Mouse (Mus musculus) midbrain, embryonic 15.5 days (tissue): Measurements from ENCODE around the gene Mettl7b. TPM values are rescaled to one million over a fixed set of nuclear protein-coding genes. Genes with fewer than 3 reads are reported as not detected.
"Not testable (repeated sequence)": the region's sequence is repeated elsewhere in the genome, so short reads cannot be mapped to it uniquely, and the experiment has no call there.

Experiments used
- ATAC-seq: fragments of 200-750 bp; cut with Nextera tagmentation; replicated peaks from 2 replicates; pipeline ENCODE4 v1.8.0; 2017; ENCODE audit warnings: moderate TSS enrichment
- H3K27ac ChIP-seq: fragments of 300-500 bp; sonication (generic); 2 replicates; pipeline ENCODE4 v1.5.1; 2015; ENCODE audit warnings: mild to moderate bottlenecking, inconsistent platforms
- H3K27me3 ChIP-seq: fragments of 300-500 bp; sonication (generic); replicated peaks from 2 replicates; pipeline ENCODE4 v1.6.1; 2015; ENCODE audit warnings: inconsistent platforms
- H3K36me3 ChIP-seq: fragments of 300-500 bp; sonication (generic); replicated peaks from 2 replicates; pipeline ENCODE4 v1.6.1; 2015; ENCODE audit warnings: inconsistent platforms
- H3K4me1 ChIP-seq: fragments of 300-500 bp; sonication (generic); 2 replicates; pipeline ENCODE4 v1.6.1; 2015; ENCODE audit warnings: inconsistent platforms
- H3K4me2 ChIP-seq: fragments of 300-500 bp; sonication (generic); 2 replicates; pipeline ENCODE4 v1.6.1; 2015; ENCODE audit warnings: inconsistent platforms, mild to moderate bottlenecking, moderate library complexity
- H3K4me3 ChIP-seq: fragments of 300-500 bp; sonication (generic); 2 replicates; pipeline ENCODE4 v1.5.1; 2015; ENCODE audit warnings: mild to moderate bottlenecking, inconsistent platforms
- H3K9ac ChIP-seq: fragments of 300-500 bp; sonication (generic); 2 replicates; pipeline ENCODE4 v1.6.1; 2015; ENCODE audit warnings: mild to moderate bottlenecking, inconsistent platforms
- H3K9me3 ChIP-seq: fragments of 300-500 bp; sonication (generic); 2 replicates; pipeline ENCODE4 v1.6.1; 2016; ENCODE audit warnings: inconsistent platforms
- WGBS: fragments of 180-500 bp; shearing (Covaris S2); methylation state at CpG from one replicate; pipeline ENCODE4 v1.1.7; 2015; ENCODE audit warnings: mixed read lengths; 5-methylcytosine and 5-hydroxymethylcytosine counted together
- polyA plus RNA-seq: library from polyadenylated mRNA; unstranded; fragments of >200 nt; fragmentation: Nextera tagmentation; extraction: Ambion mirVana; gene quantifications from 2 replicates; pipeline ENCODE4 v1.2.1, GENCODE M21; 2015

The Mettl7b gene
- polyA plus RNA-seq, result not detected in 2 replicates

DNA sequence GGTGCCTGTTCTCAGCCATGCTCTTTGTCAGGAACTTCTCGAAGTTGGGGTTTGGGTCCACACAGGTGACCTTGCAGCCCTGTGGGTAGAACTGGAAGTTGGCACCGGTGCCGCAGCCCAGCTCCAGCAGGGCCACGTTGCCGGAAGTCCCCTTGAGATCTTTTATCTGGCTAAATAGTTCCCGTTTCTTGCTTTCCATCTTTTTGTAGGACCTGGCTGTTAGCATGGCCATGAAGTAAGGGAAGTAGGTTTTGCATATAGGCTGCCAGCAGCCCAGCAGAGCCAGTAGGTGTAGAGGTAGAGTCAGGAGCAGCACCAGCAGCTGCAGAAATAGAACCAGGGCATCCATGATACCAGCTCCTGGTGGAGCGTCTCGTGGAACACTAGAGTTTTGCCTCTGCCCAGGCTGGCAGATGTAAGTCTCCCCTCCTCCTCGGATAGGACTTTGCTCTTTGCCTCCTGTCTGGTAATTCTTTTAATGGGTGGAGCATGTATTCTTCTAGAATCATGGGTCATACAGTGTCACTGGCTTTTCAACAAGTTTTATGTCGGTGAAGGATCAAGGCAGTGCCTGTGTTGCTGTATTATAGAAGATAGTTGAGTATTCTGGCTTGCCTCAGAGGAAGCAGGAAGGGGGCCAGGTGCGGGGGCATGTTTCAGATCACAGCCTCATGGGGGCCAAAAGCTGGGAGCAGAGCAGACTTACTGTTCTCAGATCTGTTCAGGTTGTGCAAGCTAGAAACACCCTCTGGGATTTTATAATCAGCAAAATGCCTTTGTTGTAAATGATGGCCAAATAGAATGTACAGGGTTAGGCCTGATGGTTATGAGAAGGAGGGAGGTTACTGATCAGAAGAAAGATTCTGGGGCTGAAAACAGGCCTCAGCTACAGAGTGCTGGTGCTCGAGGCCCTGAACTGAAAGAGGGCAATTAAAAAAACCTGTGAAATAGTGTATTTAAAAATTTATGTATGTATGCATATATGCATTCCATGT lies at the start of gene Mettl7b:
Mettl7b (minus strand) TSS at position 399 of the 995 bp plus-strand sequence.
- no peaks in the 10 kb centered on the region for H3K4me1 ChIP-seq
- no peak for ATAC-seq
- H3K36me3 ChIP-seq, result no peaks in the 10 kb centered on the region
- no peaks in the 10 kb centered on the region for H3K27me3 ChIP-seq
- H3K27ac ChIP-seq, result no peak within 1 kb of the TSS
- H3K9ac ChIP-seq, result no peak within 1 kb of the TSS
- no peaks in the 10 kb centered on the region for H3K9me3 ChIP-seq
- H3K4me2 ChIP-seq, result no peak within 1 kb of the TSS
- no peak within 1 kb of the TSS for H3K4me3 ChIP-seq
- 86% methylated on average over 12 of the region's 12 CpGs for WGBS

GRCm38 (mm10) chr10:129010288-129010841 lies 49.6 kb upstream of the Mettl7b start, which contains the start of gene Olfr763:
Gene Olfr763, plus strand, starts transcription at chr10:129010791.
- H3K4me3 ChIP-seq, result no peak within 1 kb of the TSS
- WGBS, result 79% methylated on average over 2 of the region's 2 CpGs

GRCm38 (mm10) chr10:129004032-129004920 lies 43.5 kb upstream of the Mettl7b start:
- Histone ChIP-seq H3K27me3 (no peaks in the 10 kb centered on the region), H3K36me3 (no peaks in the 10 kb centered on the region), H3K4me3 (no peak overlapping the region), H3K9me3 (no peaks in the 10 kb centered on the region), H3K4me2 (no peak overlapping the region), H3K4me1 (no peaks in the 10 kb centered on the region), H3K27ac (no peak overlapping the region), H3K9ac (no peak overlapping the region)
- 71% methylated on average over 14 of the region's 14 CpGs for WGBS
- ATAC-seq, result no peak

More at GRCm38 (mm10) chr10:129010288-129010841, 49.6 kb upstream of the Mettl7b start, which contains the start of gene Olfr763:
- H3K4me1 ChIP-seq, result no peaks in the 10 kb centered on the region
- no peaks in the 10 kb centered on the region for H3K27me3 ChIP-seq
- H3K27ac ChIP-seq, result no peak within 1 kb of the TSS
- no peaks in the 10 kb centered on the region for H3K9me3 ChIP-seq
- H3K9ac ChIP-seq, result no peak within 1 kb of the TSS
- H3K4me2 ChIP-seq, result no peak within 1 kb of the TSS
- ATAC-seq, result no peak
- no peaks in the 10 kb centered on the region for H3K36me3 ChIP-seq

GRCm38 (mm10) chr10:128996523-128997040 lies 35.8 kb upstream of the Mettl7b start:
- Histone ChIP-seq H3K9me3 (no peaks in the 10 kb centered on the region), H3K9ac (no peak overlapping the region), H3K36me3 (no peaks in the 10 kb centered on the region), H3K27ac (no peak overlapping the region), H3K4me1 (no peaks in the 10 kb centered on the region), H3K27me3 (no peaks in the 10 kb centered on the region), H3K4me2 (no peak overlapping the region), H3K4me3 (no peak overlapping the region)
- WGBS, result 80% methylated on average over 4 of the region's 4 CpGs
- ATAC-seq, result no peak

- Histone ChIP-seq H3K27ac (no peak overlapping the region), H3K4me3 (no peak overlapping the region), H3K9me3 (no peaks in the 10 kb centered on the region), H3K36me3 (no peaks in the 10 kb centered on the region), H3K4me1 (no peaks in the 10 kb centered on the region), H3K27me3 (no peaks in the 10 kb centered on the region), H3K4me2 (no peak overlapping the region), H3K9ac (no peak overlapping the region)
- ATAC-seq, result no peak
- 97% methylated on average over 1 of the region's 1 CpGs for WGBS
Measured at GRCm38 (mm10) chr10:128995796-128996195, 35.0 kb upstream of the Mettl7b start.

GRCm38 (mm10) chr10:128990994-128991393 lies 30.2 kb upstream of the Mettl7b start:
- H3K27me3 ChIP-seq, result no peaks in the 10 kb centered on the region
- H3K4me3 ChIP-seq, result no peak overlapping the region
- H3K9me3 ChIP-seq, result no peaks in the 10 kb centered on the region
- H3K9ac ChIP-seq, result no peak overlapping the region
- no peak for ATAC-seq
- no peak overlapping the region for H3K27ac ChIP-seq
- H3K4me1 ChIP-seq, result no peaks in the 10 kb centered on the region
- H3K36me3 ChIP-seq, result no peaks in the 10 kb centered on the region
- no peak overlapping the region for H3K4me2 ChIP-seq

- not testable (repeated sequence) for H3K4me2 ChIP-seq, H3K4me1 ChIP-seq, H3K27ac ChIP-seq, ATAC-seq, H3K4me3 ChIP-seq, H3K9ac ChIP-seq, H3K9me3 ChIP-seq, H3K36me3 ChIP-seq, H3K27me3 ChIP-seq
- WGBS, result 68% methylated on average over 7 of the region's 10 CpGs
Measured at GRCm38 (mm10) chr10:128990129-128990850, 29.5 kb upstream of the Mettl7b start.

DNA sequence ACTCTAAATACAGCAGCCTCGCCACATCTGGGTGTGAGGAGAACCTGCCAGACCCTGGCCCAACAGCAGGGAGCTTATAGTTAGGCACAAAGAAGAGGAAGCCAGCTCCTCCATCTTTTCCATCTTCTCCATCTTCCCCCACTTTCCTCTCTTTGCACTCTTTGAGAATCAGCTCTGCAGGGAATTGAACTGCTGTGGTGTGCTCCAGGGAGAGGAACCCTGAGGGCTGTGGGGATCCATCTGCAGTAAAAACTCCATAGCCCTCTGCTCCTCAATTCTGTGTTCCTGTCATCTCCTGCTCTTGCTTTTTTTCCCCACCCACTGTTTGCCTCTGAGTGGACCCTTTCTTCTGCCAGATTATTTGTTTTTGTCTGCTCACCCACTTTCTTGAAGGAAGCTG lies 28.3 kb upstream of the Mettl7b start, which contains the start of gene Olfr9:
Olfr9 (plus strand) TSS at position 301 of the 400 bp plus-strand sequence.
- H3K9me3 ChIP-seq, H3K4me3 ChIP-seq, H3K27me3 ChIP-seq, H3K36me3 ChIP-seq, ATAC-seq, H3K27ac ChIP-seq, H3K4me2 ChIP-seq, H3K4me1 ChIP-seq, H3K9ac ChIP-seq: not testable (repeated sequence)
- 90% methylated on average over 1 of the region's 1 CpGs for WGBS

DNA sequence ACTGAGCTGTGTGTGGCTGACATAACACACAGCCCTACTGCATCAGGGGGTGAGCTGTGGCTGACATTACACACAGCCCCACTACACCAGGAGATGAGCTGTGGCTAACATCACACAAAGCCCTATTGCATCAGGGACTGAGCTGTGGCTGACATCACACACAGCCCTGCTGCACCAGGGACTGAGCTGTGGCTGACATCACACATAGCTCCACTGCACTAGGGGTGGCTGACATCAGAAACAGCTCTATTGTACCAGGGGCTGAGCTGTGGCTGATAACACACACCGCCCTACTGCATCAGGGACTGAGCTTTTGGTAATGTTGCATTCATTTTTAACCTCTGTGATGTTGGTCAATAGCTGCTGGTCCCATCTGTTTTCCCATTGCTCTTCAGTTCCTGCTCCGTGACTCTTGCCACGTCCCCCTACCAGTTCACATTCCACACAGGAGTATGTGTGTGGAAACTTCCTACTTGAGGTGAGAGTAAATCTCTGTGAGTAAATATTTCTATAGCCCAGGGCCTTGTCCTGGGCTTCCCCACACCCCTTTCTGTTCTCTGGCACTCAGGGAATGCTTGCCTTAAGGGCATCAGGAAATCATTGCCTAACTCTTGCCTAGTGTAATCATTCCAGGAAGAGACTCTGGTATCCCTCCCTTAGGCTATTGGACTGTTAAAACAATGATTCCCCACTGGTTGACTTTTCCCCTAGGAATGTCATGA lies 20.0 kb upstream of the Mettl7b start:
- Histone ChIP-seq H3K9me3 (no peaks in the 10 kb centered on the region), H3K4me1 (no peaks in the 10 kb centered on the region), H3K27ac (no peak overlapping the region), H3K4me3 (no peak overlapping the region), H3K4me2 (no peak overlapping the region), H3K36me3 (no peaks in the 10 kb centered on the region), H3K27me3 (no peaks in the 10 kb centered on the region), H3K9ac (no peak overlapping the region)
- WGBS, result 82% methylated on average over 3 of the region's 3 CpGs
- ATAC-seq, result no peak

DNA sequence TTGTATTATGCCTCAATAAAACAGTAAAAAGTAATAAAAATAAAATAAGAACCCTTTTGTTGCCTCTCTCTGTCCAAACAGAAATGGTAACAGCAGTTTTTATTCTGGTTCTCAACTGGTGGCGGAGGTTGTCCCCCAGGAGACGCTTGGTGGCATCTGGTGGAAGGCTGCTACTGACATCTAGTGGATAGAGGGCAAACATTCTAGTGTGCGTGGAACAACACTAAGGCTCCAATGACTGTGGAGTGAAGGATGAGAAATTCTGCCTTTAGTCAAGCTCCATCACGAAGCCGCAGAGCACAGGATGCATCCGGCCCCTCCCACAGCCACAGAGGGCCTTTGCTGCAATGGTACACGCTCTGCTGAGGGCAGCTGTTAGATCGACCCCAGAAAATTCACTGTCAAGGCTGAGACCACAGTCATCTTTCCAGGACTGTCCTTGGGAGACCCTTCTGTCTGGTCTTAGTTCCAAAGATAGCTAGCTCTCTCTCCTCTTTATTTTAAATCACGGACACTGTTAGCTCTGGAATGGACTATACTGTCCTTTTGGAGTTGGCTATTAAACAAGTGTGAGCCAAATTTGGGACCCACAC lies 16.8 kb upstream of the Mettl7b start:
- no peaks in the 10 kb centered on the region for H3K36me3 ChIP-seq
- no peak overlapping the region for H3K27ac ChIP-seq
- H3K4me2 ChIP-seq, result no peak overlapping the region
- 21% methylated on average over 9 of the region's 9 CpGs for whole genome bisulfite sequencing
- H3K9me3 ChIP-seq, result no peaks in the 10 kb centered on the region
- no peaks in the 10 kb centered on the region for H3K4me1 ChIP-seq
- no peak overlapping the region for H3K4me3 ChIP-seq
- H3K9ac ChIP-seq, result 0 out of 2 replicates have a peak overlapping the region, but pooled peaks have one; percentile 27
- H3K27me3 ChIP-seq, result no peaks in the 10 kb centered on the region
- ATAC-seq, result peak; percentile 92
